Mouse (Mus musculus): ENCODE results near the gene Olfr523. TPM values are rescaled to one million over a fixed set of nuclear protein-coding genes. Genes with fewer than 3 reads are reported as not detected.
A peak's percentile ranks its signal among the peaks of the same experiment; 100 is the strongest.
"Not testable (repeated sequence)": the region's sequence is repeated elsewhere in the genome, so short reads cannot be mapped to it uniquely, and the experiment has no call there.

The Olfr523 gene
- total RNA-seq (2014; rRNA removed): not detected in 2 replicates
- polyA plus RNA-seq (2015; fragmentation: Nextera tagmentation; extraction: Ambion mirVana): not detected in 2 replicates

DNA sequence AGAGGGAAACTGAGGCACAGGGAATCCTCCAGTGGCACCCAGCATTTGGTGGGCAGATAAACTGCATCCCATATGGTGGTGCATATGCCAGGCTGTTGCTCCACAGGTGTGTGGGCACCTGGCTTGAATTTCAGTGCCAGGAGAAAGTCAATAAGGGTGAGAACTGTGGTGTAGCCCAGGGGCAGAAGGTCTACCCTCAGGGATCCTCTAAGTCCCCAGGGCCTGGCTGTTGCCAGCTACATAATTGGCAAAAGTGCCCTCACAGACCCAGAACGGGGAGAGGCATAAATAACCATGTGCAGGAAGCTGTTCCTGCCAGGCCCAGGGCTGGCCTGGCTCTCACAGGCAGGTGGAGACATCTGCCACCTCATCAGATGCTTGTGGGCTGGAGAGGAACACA is at the start of gene Olfr523:
TSS of gene Olfr523 (plus strand) at position 282 of the 400 bp plus-strand sequence.
- no peak for TF ChIP-seq CTCF (IDR thresholded peaks at IDR 0.05; ENCODE audit: low read depth)
- peak; percentile 15 for DNase-seq (ENCODE audit: low spot score)
- WGBS: 47% methylated on average over 1 of the region's 1 CpGs

DNA sequence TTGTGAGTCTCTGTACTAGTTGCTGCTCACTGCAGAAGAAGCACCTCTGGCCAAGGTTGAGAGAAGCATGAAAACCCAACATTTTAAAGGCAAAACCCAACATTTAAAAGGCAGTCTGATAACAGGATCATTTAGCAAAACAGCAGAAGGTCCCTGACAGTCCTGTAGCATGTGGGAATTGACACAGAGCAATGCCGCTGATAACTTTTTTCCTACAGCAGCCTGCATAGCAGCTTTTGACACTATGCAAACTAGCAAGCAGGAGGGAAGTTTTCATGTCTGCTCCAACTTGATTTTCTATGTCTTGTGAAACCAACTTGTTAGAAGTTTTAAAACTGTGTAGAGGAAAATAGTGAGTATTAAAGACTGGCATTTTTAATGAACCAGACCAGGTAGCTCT is 48.6 kb upstream of the Olfr523 start:
- no peak overlapping the region for H3K4me3 ChIP-seq (ENCODE audit: low read length)

More for the DNA sequence above, at the start of gene Olfr523:
- Histone ChIP-seq H3K9ac (replicated peaks; ENCODE audit: low read length) (no peak within 1 kb of the TSS), H3K36me3 (ENCODE audit: insufficient read depth, low read length) (no peaks in the 10 kb centered on the region), H3K27ac (no peak within 1 kb of the TSS), H3K27me3 (ENCODE audit: insufficient read depth, low read length) (no peaks in the 10 kb centered on the region), H3K9me3 (ENCODE audit: low read length) (no peaks in the 10 kb centered on the region), H3K4me1 (ENCODE audit: insufficient read depth, low read length) (no peaks in the 10 kb centered on the region), H3K4me2 (ENCODE audit: low read depth, low read length) (no peak within 1 kb of the TSS), H3K4me3 (ENCODE audit: low read length) (no peak within 1 kb of the TSS)
- 0 out of 2 replicates have a peak, but pooled peaks have one; percentile 38 for ATAC-seq

DNA sequence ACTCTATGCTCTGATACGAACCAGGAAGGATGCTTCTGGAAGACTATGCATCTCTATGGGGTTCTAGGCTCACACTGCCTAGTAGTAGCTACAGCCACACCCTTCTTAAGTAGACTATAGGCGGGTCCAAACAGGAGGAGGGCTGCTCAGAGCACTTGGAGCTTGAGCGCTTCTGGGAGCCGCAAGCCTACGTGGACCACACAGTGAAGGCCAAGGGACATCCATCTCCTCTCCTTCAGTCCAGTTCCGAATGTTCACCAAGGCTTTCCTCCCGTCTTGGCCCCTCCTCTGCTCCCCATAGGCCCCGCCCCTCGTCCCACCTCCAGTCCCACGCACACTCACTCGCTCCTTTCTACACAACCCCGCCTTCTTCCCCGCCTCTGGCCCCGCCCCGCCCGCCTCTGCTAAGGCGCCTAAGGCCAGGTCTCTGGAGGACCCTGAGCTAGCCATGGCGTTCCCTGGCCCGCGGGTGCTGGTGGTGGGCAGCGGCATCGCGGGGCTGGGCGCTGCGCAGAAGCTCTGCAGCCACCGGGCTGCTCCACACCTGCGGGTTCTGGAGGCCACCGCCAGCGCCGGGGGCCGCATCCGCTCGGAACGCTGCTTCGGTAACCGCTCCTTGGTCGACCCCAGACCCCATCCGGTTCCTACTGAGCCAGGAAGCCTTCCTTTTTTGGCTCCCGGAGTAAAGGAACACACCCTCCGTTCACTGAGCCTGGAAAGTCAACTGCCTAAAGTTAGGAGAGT is 47.6 kb upstream of the Olfr523 start:
- 2% methylated on average over 40 of the region's 40 CpGs for WGBS
- peak overlapping the region; percentile 51; the same call in 1 of the 2 replicates for H3K27ac ChIP-seq
- peak overlapping the region; percentile 73 for H3K9ac ChIP-seq (replicated peaks; ENCODE audit: low read length)
- DNase-seq (ENCODE audit: low spot score) (peak; percentile 91), ATAC-seq (peak; percentile 98)
- H3K4me1 ChIP-seq (ENCODE audit: insufficient read depth, low read length): no peaks in the 10 kb centered on the region
- H3K4me3 ChIP-seq (ENCODE audit: low read length): peak overlapping the region; percentile 70
- no peaks in the 10 kb centered on the region for H3K9me3 ChIP-seq (ENCODE audit: low read length)
- H3K4me2 ChIP-seq (ENCODE audit: low read depth, low read length): peak overlapping the region; percentile 60
- H3K27me3 ChIP-seq (ENCODE audit: insufficient read depth, low read length): no peaks in the 10 kb centered on the region
- TF ChIP-seq CTCF (IDR thresholded peaks at IDR 0.05; ENCODE audit: low read depth): no peak
- H3K36me3 ChIP-seq (ENCODE audit: insufficient read depth, low read length): no peaks in the 10 kb centered on the region

More for the DNA sequence above, 48.6 kb upstream of the Olfr523 start:
- no peaks in the 10 kb centered on the region for H3K36me3 ChIP-seq (ENCODE audit: insufficient read depth, low read length)
- no peaks in the 10 kb centered on the region for H3K27me3 ChIP-seq (ENCODE audit: insufficient read depth, low read length)
- H3K4me1 ChIP-seq (ENCODE audit: insufficient read depth, low read length): no peaks in the 10 kb centered on the region
- no peak overlapping the region for H3K4me2 ChIP-seq (ENCODE audit: low read depth, low read length)
- no peak overlapping the region for H3K27ac ChIP-seq
- no peak for TF ChIP-seq CTCF (IDR thresholded peaks at IDR 0.05; ENCODE audit: low read depth)
- ATAC-seq (no peak), DNase-seq (ENCODE audit: low spot score) (no peak)
- no peak overlapping the region for H3K9ac ChIP-seq (replicated peaks; ENCODE audit: low read length)
- H3K9me3 ChIP-seq (ENCODE audit: low read length): no peaks in the 10 kb centered on the region
- 85% methylated on average over 1 of the region's 1 CpGs for WGBS

GRCm38 (mm10) chr7:140126022-140126350 is 47.0 kb upstream of the Olfr523 start:
- no peak; the same call in 1 of the 2 replicates for ATAC-seq
- Histone ChIP-seq H3K4me2 (ENCODE audit: low read depth, low read length) (peak overlapping the region; percentile 60), H3K4me3 (ENCODE audit: low read length) (peak overlapping the region; percentile 70), H3K36me3 (ENCODE audit: insufficient read depth, low read length) (no peaks in the 10 kb centered on the region), H3K9ac (replicated peaks; ENCODE audit: low read length) (peak overlapping the region; percentile 73), H3K27me3 (ENCODE audit: insufficient read depth, low read length) (no peaks in the 10 kb centered on the region), H3K27ac (no peak overlapping the region), H3K4me1 (ENCODE audit: insufficient read depth, low read length) (no peaks in the 10 kb centered on the region), H3K9me3 (ENCODE audit: low read length) (no peaks in the 10 kb centered on the region)
- 11% methylated on average over 5 of the region's 5 CpGs for WGBS
- no peak for DNase-seq (ENCODE audit: low spot score)
- no peak for TF ChIP-seq CTCF (IDR thresholded peaks at IDR 0.05; ENCODE audit: low read depth)

- ATAC-seq (no peak), DNase-seq (ENCODE audit: low spot score) (no peak)
- Histone ChIP-seq H3K9ac (replicated peaks; ENCODE audit: low read length) (no peak overlapping the region), H3K27me3 (ENCODE audit: insufficient read depth, low read length) (no peaks in the 10 kb centered on the region), H3K4me2 (ENCODE audit: low read depth, low read length) (no peak overlapping the region), H3K4me3 (ENCODE audit: low read length) (no peak overlapping the region), H3K4me1 (ENCODE audit: insufficient read depth, low read length) (no peaks in the 10 kb centered on the region), H3K9me3 (ENCODE audit: low read length) (no peaks in the 10 kb centered on the region), H3K27ac (no peak overlapping the region), H3K36me3 (ENCODE audit: insufficient read depth, low read length) (no peaks in the 10 kb centered on the region)
- TF ChIP-seq CTCF (IDR thresholded peaks at IDR 0.05; ENCODE audit: low read depth): no peak
- 86% methylated on average over 3 of the region's 3 CpGs for WGBS
These were observed 46.1 kb upstream of the Olfr523 start for GRCm38 (mm10) chr7:140126934-140127333.

GRCm38 (mm10) chr7:140127911-140128310 is 45.1 kb upstream of the Olfr523 start:
- no peak for TF ChIP-seq CTCF (IDR thresholded peaks at IDR 0.05; ENCODE audit: low read depth)
- H3K27me3 ChIP-seq (ENCODE audit: insufficient read depth, low read length): no peaks in the 10 kb centered on the region
- 90% methylated on average over 2 of the region's 2 CpGs for WGBS
- DNase-seq (ENCODE audit: low spot score) (no peak), ATAC-seq (no peak)
- no peaks in the 10 kb centered on the region for H3K9me3 ChIP-seq (ENCODE audit: low read length)
- no peak overlapping the region for H3K4me3 ChIP-seq (ENCODE audit: low read length)
- no peak overlapping the region for H3K27ac ChIP-seq
- no peak overlapping the region for H3K4me2 ChIP-seq (ENCODE audit: low read depth, low read length)
- H3K4me1 ChIP-seq (ENCODE audit: insufficient read depth, low read length): no peaks in the 10 kb centered on the region
- H3K9ac ChIP-seq (replicated peaks; ENCODE audit: low read length): no peak overlapping the region
- no peaks in the 10 kb centered on the region for H3K36me3 ChIP-seq (ENCODE audit: insufficient read depth, low read length)

DNA sequence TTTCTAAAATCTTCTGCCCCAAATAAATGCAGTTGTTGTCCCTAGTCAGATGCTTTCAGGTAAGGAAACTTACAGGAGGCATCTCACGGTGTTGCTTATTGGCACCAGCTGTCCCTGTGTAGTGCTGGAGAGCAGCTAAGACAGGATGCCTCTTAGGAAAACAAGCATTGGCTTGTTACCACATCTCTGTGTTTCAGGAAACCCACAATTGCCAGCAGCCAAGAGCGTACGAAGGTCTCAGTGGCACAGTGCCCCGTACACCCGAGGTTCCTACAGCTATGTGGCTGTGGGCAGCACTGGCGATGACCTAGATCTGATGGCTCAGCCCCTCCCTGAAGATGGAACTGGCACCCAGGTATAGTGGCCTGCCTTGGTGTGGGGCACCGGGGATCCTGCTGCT is 40.8 kb upstream of the Olfr523 start:
- not testable (repeated sequence) for ATAC-seq; H3K4me2 ChIP-seq (ENCODE audit: low read depth, low read length); H3K4me1 ChIP-seq (ENCODE audit: insufficient read depth, low read length); H3K4me3 ChIP-seq (ENCODE audit: low read length); H3K9ac ChIP-seq (replicated peaks; ENCODE audit: low read length); DNase-seq (ENCODE audit: low spot score); H3K27me3 ChIP-seq (ENCODE audit: insufficient read depth, low read length); H3K27ac ChIP-seq; H3K36me3 ChIP-seq (ENCODE audit: insufficient read depth, low read length); H3K9me3 ChIP-seq (ENCODE audit: low read length)
- WGBS: 95% methylated on average over 6 of the region's 7 CpGs

DNA sequence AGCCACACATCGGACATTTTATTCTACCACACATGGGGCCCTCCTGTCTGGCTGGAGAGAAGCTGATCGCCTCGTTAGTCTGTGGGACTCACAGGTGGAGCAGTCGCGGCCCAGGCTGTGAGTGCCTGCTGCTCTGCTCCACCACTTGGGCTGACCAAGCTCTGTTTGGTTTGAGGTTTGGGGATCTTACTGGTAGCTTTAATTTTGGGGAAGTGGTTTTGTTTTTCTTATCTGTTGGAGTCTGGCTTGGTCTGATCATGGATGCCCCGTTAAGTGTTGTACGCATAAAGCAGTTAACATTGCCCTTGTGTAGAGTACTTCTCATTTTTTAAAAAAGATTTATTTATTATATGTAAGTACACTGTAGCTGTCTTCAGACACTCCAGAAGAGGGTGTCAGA is 39.0 kb upstream of the Olfr523 start:
- 95% methylated on average over 5 of the region's 7 CpGs for WGBS
- H3K4me1 ChIP-seq (ENCODE audit: insufficient read depth, low read length); H3K4me3 ChIP-seq (ENCODE audit: low read length); H3K9me3 ChIP-seq (ENCODE audit: low read length); H3K36me3 ChIP-seq (ENCODE audit: insufficient read depth, low read length); H3K27me3 ChIP-seq (ENCODE audit: insufficient read depth, low read length); H3K27ac ChIP-seq; H3K9ac ChIP-seq (replicated peaks; ENCODE audit: low read length); ATAC-seq; DNase-seq (ENCODE audit: low spot score); H3K4me2 ChIP-seq (ENCODE audit: low read depth, low read length): not testable (repeated sequence)
